Mouse (Mus musculus): ENCODE measurements around the gene 2310030G06Rik. TPM values are rescaled to one million over a fixed set of nuclear protein-coding genes. Genes with fewer than 3 reads are reported as not detected.

Gene 2310030G06Rik
- total and polyA plus RNA-seq, 3 experiments, result not detected

DNA sequence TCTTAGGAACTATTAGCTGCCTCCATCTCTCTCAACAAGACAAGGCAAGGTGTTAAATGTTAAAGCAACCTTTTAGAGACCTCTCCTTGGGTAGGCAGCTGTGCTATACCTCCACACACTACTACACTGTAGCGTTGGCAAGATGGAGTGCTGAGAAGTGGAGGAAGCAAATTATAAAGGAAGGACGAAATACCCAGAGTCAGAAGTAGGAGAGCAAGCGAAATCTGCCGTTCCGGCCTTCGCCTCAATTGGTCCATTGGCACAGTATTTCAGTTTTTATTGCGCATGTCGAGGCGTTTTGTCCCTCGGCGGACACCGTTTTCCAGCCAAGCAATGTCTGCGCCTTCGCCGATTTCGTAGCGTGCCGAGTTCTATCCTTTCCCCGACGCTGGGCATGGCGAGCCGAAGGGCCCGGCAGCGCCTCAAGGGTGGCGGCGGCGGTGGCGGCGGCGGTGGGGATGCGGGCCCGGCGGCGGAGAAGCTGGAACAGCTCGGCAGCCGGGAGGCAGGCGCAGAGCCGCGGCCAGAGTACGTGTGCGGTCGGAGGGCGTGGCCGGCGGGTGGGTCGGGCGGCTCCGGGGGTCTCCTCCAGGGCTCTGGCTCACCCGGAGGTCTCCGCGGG, 28.8 kb upstream of the 2310030G06Rik start, which contains the start of the genes Alg9 and 1110032A03Rik (continued):
- TF ChIP-seq ZMIZ1 (IDR thresholded peaks at IDR 0.05; ENCODE audit: low read depth, low read length) (no peak), ZC3H11A (IDR thresholded peaks at IDR 0.05; ENCODE audit: low read depth, low read length) (no peak), KAT2A (conservative IDR thresholded peaks at IDR 0.05; ENCODE audit: low read depth, low read length) (no peak), SMC3 (IDR thresholded peaks at IDR 0.05; ENCODE audit: low read depth, low read length) (no peak), MAZ (IDR thresholded peaks at IDR 0.05; ENCODE audit: low read depth, low read length) (no peak), MXI1 (IDR thresholded peaks at IDR 0.05; ENCODE audit: low read depth, low read length) (peak; percentile 36), GATA1 (IDR thresholded peaks at IDR 0.05; ENCODE audit: low read depth, low read length) (no peak), CTCF (IDR thresholded peaks at IDR 0.05 in 2 of 3, conservative IDR thresholded peaks at IDR 0.05 in 1 of 3; ENCODE audit: control insufficient read depth in 1 of 3, insufficient read depth in 1 of 3, low read depth in 2 of 3, low read length in 3 of 3, poor library complexity in 1 of 3, severe bottlenecking in 1 of 3) (no peak), EP300 (IDR thresholded peaks at IDR 0.05; ENCODE audit: low read depth in 1 of 2, low read length in 2 of 2) (peak in 1 of 2 experiments; percentile 23; a peak in 1 of 4 replicates), GABPA (IDR thresholded peaks at IDR 0.05; ENCODE audit: low read depth, low read length) (no peak), USF1 (IDR thresholded peaks at IDR 0.05; ENCODE audit: low read depth, low read length) (no peak), NELFE (IDR thresholded peaks at IDR 0.05; ENCODE audit: low read depth, low read length) (peak; percentile 44; the same call in 1 of the 2 replicates), MYC (IDR thresholded peaks at IDR 0.05; ENCODE audit: low read depth, low read length) (peak; percentile 55; the same call in 1 of the 2 replicates), RAD21 (IDR thresholded peaks at IDR 0.05; ENCODE audit: low read depth, low read length) (no peak), ELF1 (IDR thresholded peaks at IDR 0.05; ENCODE audit: low read depth, low read length) (no peak; the same call in 1 of the 2 replicates), MYB (IDR thresholded peaks at IDR 0.05; ENCODE audit: low read depth, low read length) (no peak), UBTF (IDR thresholded peaks at IDR 0.05; ENCODE audit: borderline replicate concordance, insufficient read depth, low read depth, low read length) (0 out of 2 replicates have a peak, but pooled peaks have one; percentile 58), TCF12 (IDR thresholded peaks at IDR 0.05; ENCODE audit: low read depth, low read length) (peak; percentile 30), POLR2A (IDR thresholded peaks at IDR 0.05; ENCODE audit: control insufficient read depth in 1 of 2, insufficient read depth in 1 of 2, low read depth in 1 of 2, low read length in 2 of 2, poor library complexity in 1 of 2) (peak; percentile 7 to 65; a peak in 3 of 4 replicates), POLR2AphosphoS2 (IDR thresholded peaks at IDR 0.05; ENCODE audit: low read length) (peak; percentile 57; the same call in 1 of the 2 replicates), ZNF384 (IDR thresholded peaks at IDR 0.05; ENCODE audit: low read depth, low read length) (peak; percentile 20; the same call in 1 of the 2 replicates)

DNA sequence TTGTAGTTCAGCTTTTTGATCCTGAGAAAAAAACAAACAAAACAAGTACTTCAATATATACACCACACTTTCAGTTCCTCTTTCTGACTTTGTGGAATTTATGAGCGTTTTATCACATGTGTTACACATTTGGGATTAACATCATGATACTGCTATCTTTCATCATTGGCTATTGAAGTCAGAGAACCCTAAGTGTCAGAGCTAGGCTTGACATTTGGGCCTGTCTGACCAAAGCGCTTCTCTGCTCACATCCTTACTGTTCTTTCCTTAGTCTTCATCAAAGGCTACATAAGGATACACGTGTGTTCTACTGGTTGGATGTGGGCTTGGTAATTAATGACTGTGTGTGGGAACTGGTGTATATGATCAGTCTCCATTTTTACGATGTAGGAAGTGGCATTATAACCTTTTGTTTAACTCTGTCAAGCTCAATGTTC, 27.7 kb upstream of the 2310030G06Rik start:
- Histone ChIP-seq H3K36me3 (ENCODE audit: control insufficient read depth in 1 of 2, insufficient read depth in 2 of 2, low read length in 2 of 2) (peaks cover 0 to 17% of the 10 kb centered on the region in 2 experiments; a peak in 2 of 4 replicates), H3K27ac (ENCODE audit: control insufficient read depth, low read depth, low read length) (peak overlapping the region; percentile 82), H3K4me3 (ENCODE audit: control insufficient read depth in 1 of 2, insufficient read depth in 1 of 2, low read depth in 2 of 2, low read length in 2 of 2) (peak overlapping the region; percentile 55 to 95), H3K4me1 (ENCODE audit: control insufficient read depth in 1 of 2, insufficient read depth in 2 of 2, low read length in 2 of 2) (peaks cover 0 to 12% of the 10 kb centered on the region in 2 experiments; a peak in 3 of 4 replicates), H3K79me2 (ENCODE audit: control insufficient read depth, insufficient read depth, low read length, poor library complexity) (peaks cover 10% of the 10 kb centered on the region), H3K27me3 (ENCODE audit: control insufficient read depth in 1 of 2, insufficient read depth in 2 of 2, low read length in 2 of 2) (no peaks in the 10 kb centered on the region), H3K9ac (ENCODE audit: control insufficient read depth, low read depth, low read length, poor library complexity, severe bottlenecking) (peak overlapping the region; percentile 88), H3K9me3 (replicated peaks; ENCODE audit: insufficient read depth, low read length) (no peaks in the 10 kb centered on the region)
- DNase-seq (ENCODE audit: low read depth, low spot score), result peak; percentile 83
- TF ChIP-seq TBP (IDR thresholded peaks at IDR 0.05; ENCODE audit: low read depth, low read length), result no peak; the same call in none of the 2 replicates
- TF ChIP-seq MYC (IDR thresholded peaks at IDR 0.05; ENCODE audit: low read depth, low read length), result peak; percentile 79
- peak; percentile 93 for TF ChIP-seq GATA1 (IDR thresholded peaks at IDR 0.05; ENCODE audit: low read depth, low read length)
- no peak for TF ChIP-seq POLR2AphosphoS5 (IDR thresholded peaks at IDR 0.05; ENCODE audit: borderline replicate concordance, low read depth, low read length)
- TF ChIP-seq MEF2A (IDR thresholded peaks at IDR 0.05; ENCODE audit: extremely low read depth, insufficient replicate concordance, low read depth, low read length, poor library complexity, severe bottlenecking), result no peak
- no peak for TF ChIP-seq E2F4 (IDR thresholded peaks at IDR 0.05; ENCODE audit: borderline replicate concordance, low read depth, low read length)
- TF ChIP-seq POLR2AphosphoS2 (IDR thresholded peaks at IDR 0.05; ENCODE audit: low read length), result peak; percentile 61; the same call in 1 of the 2 replicates
- TF ChIP-seq ELF1 (IDR thresholded peaks at IDR 0.05; ENCODE audit: low read depth, low read length), result peak; percentile 15; the same call in 1 of the 2 replicates
- TF ChIP-seq SIN3A (IDR thresholded peaks at IDR 0.05; ENCODE audit: low read length), result peak; percentile 91
- TF ChIP-seq GABPA (IDR thresholded peaks at IDR 0.05; ENCODE audit: low read depth, low read length), result no peak
- no peak; the same call in 1 of the 2 replicates for TF ChIP-seq BHLHE40 (IDR thresholded peaks at IDR 0.05; ENCODE audit: borderline replicate concordance, low read depth, low read length)
- TF ChIP-seq SMC3 (IDR thresholded peaks at IDR 0.05; ENCODE audit: low read depth, low read length), result no peak
- TF ChIP-seq USF1 (IDR thresholded peaks at IDR 0.05; ENCODE audit: low read depth, low read length), result no peak
- TF ChIP-seq TAL1 (IDR thresholded peaks at IDR 0.05; ENCODE audit: low read length), result peak; percentile 49
- TF ChIP-seq MXI1 (IDR thresholded peaks at IDR 0.05; ENCODE audit: low read depth, low read length), result peak; percentile 92
- no peak for TF ChIP-seq HCFC1 (IDR thresholded peaks at IDR 0.05; ENCODE audit: low read depth, low read length)
- TF ChIP-seq CHD1 (IDR thresholded peaks at IDR 0.05; ENCODE audit: low read depth, low read length), result 0 out of 2 replicates have a peak, but pooled peaks have one; percentile 60
- TF ChIP-seq NELFE (IDR thresholded peaks at IDR 0.05; ENCODE audit: low read depth, low read length), result peak; percentile 34
- no peak for TF ChIP-seq UBTF (IDR thresholded peaks at IDR 0.05; ENCODE audit: borderline replicate concordance, insufficient read depth, low read depth, low read length)
- no peak for TF ChIP-seq MAFK (IDR thresholded peaks at IDR 0.05; ENCODE audit: borderline replicate concordance, low read depth, low read length)
- no peak; the same call in 1 of the 2 replicates for TF ChIP-seq CHD2 (IDR thresholded peaks at IDR 0.05; ENCODE audit: low read length)

Measured in MEL (cell line).